Mouse (Mus musculus) MN1 (cell line): ENCODE results near the gene Wdr12.
"Not testable (repeated sequence)": the region's sequence is repeated elsewhere in the genome, so short reads cannot be mapped to it uniquely, and the experiment has no call there.

Source experiments
- DNase-seq: peaks from one replicate; pipeline ENCODE4 v3.0.0-alpha.2; 2016; ENCODE audit warnings: low spot score

The Wdr12 gene

DNA sequence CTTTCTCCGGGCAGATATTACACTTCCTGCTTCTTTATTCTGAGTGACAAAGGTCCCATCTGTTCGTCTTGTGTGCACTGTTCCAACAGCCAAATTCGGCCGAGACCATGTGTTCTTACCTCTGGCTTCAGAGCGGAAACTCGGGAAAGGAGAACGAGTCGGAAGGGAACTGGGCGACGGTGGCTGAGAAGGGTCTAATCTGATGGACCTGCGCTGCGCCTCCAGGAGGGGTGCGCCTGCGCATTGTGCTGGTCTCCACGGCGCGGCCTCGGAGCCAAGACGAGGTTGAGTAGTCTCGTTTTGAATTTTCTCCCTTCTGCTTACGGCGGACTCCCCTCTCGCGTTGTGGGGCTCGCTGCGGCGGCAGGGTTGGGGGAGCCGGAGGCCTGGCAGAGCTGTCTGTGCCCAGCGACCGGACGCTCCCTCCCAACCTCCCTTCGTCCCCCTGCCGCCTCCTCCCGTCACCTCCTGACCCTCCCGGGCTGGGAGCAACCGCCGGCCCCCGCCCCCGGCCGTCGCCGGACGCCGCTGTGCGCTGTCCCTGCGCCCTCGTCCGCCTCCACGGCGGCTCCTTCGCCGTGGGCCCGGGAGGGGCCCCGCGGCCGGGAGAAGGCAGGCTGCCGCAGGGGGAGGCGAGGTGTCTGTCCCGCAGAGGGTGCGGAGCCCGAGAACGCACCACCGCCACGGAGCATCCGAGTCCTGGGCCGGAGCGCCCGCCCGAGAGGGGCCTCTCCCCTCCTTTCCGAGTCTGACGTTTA, at the start of gene Wdr12, which contains the start of gene Carf:
Wdr12 (minus strand) TSS at position 622 of the 758 bp plus-strand sequence.
Carf (plus strand) TSS at position 224 of the 758 bp plus-strand sequence.
- peak; percentile 96 for DNase-seq

- no peak for DNase-seq
Observed at GRCm38 (mm10) chr1:60137346-60137745, 38.9 kb upstream of the Wdr12 start.

GRCm38 (mm10) chr1:60117721-60118455, 19.4 kb upstream of the Wdr12 start:
- DNase-seq = no peak

DNA sequence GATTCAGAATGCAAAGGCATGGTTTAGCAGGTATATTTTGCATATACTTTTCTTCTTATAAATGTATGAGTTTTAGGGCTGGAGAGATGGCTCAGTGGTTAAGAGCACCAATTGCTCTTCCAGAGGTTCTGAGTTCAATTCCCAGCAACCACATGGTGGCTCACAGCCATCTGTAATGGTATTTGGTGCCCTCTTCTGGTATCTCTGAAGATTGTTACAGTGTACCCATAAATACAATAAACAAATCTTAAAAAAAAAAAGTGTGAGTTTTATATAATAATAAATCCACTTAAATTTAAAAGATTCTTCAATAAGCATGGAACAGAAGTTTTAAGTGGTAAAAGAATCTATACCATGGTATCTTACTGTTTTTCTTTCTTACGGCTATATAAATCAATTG, 6.1 kb upstream of the Wdr12 start:
- DNase-seq = no peak

- peak; percentile 14 for DNase-seq
Observed at GRCm38 (mm10) chr1:60098839-60099238, 394 bp upstream of the Wdr12 start.

GRCm38 (mm10) chr1:60097277-60098023, 995 bp downstream of the Wdr12 start:
- peak; percentile 83 for DNase-seq

DNA sequence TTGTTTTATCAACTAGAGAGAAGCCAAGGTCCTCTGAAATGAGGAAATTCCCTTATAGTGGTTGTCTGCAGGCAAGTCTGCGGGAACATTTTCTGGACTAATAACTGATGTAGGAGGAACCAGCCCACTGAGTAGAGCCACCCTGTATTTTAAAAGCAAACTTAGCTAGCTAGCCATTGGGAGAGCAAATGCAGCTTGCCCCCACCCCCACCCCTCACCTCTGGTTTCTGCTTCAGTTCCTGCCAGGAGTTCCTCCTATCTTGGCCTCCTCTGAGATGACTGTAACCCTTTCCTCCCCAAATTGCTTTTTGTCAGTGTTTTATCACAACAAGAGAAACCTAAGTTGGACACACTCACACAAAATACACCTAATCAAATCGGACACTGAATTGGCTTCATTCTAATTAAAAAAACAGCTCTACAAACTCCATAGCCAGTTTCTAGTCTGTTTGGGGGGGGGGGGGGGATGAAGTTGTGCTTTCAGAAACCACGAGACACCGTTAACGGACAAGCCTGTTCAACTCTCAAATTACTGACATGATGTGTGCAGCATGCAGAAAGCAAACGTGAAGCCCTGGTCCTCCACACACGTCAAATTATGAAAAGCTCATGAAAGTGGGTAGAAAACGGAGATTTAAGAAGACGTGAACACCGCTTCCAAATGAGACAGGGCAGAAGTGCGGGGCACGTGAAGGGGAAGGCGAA, 1.7 kb downstream of the Wdr12 start:
- DNase-seq = peak; percentile 10

GRCm38 (mm10) chr1:60076411-60076810, 22.0 kb downstream of the Wdr12 start:
- no peak for DNase-seq

DNA sequence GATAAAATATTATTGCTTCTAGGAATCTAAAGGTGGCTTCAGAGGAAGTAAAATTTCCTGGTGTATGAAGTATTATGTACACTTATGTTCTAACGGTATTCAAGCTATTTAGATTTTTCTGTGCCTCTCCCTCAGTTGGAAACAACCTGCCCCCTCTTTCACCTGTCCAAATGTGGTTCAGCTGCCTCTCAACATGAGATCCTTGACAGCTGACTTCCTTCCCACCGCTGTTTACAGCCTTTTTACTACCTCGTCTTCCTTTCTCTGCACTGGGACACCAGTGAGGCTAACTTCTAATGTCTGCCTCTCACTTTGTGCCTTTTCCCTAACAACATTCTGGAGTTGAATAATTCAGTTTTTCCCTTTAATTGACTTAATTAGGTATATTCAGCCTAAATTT, 22.9 kb downstream of the Wdr12 start:
- DNase-seq = no peak

- peak; percentile 43 for DNase-seq
Observed at GRCm38 (mm10) chr1:60074935-60075334, 23.5 kb downstream of the Wdr12 start.

- DNase-seq = not testable (repeated sequence)
Observed at GRCm38 (mm10) chr1:60070725-60071124, 27.7 kb downstream of the Wdr12 start.

- no peak for DNase-seq
Observed at GRCm38 (mm10) chr1:60056310-60056709, 42.1 kb downstream of the Wdr12 start.

DNA sequence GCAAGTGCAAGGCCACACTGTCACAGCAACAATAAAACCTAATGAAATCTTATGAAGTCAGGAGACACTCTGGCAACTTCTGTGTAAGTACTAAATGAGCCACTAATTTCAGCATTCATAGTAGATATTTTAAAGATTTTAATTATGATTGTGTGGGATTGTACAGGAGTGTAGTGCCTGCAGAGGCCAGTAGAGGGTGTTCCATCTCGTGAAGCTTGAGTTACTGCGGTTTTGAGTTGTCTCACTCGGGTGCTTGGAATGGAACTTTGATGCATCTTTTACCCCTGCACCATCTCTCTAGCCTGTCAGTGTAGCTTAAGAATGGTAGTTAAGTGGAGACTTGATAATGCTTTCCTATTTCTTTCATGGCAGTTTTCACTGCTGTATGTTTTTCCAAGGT, 43.8 kb downstream of the Wdr12 start:
- DNase-seq = no peak

DNA sequence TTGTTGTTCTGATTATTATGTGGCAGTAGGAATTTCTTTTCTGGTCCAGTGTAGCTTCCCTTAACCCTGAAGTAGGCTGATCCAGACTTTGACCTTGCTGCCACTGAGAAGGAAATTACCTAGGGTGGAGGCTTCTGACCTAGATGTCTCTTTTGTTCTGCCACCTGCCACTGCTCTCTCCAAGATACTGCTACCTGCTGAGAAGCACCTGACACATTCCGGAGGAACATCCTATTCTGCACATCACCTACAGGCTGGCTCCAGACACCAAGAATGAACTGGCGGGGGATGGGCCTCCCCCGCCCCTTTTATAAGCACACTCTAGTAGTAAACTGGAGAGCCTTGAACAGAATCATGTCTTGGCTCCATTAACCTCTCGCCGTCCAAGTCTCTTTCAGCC, 51.0 kb downstream of the Wdr12 start:
- not testable (repeated sequence) for DNase-seq

DNA sequence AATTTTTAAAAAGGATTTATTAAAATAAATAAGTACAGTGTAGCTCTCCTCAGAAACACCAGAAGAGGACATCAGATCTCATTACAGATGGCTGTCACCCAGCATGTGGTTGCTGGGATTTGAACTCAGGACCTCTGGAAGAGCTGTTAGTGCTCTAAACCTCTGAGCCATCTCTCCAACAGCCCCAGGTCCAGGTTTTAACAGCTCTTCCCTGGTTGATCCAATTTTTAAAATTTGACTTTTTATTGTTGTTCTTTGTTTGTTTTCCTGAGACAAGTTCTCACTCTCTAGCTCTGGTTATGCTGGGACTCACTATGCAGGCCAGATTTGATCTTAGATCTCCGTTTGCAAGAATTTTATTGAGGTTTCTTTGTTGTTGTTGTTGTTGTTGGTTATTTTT, 53.9 kb downstream of the Wdr12 start:
- no peak for DNase-seq

GRCm38 (mm10) chr1:60042796-60043469, 55.5 kb downstream of the Wdr12 start, which contains the start of gene Ica1l:
TSS of gene Ica1l (minus strand) at chr1:60043184.
- DNase-seq = peak; percentile 48

GRCm38 (mm10) chr1:60042398-60042795, 56.0 kb downstream of the Wdr12 start:
- no peak for DNase-seq

GRCm38 (mm10) chr1:60035044-60035443, 63.4 kb downstream of the Wdr12 start:
- no peak for DNase-seq
